Mouse (Mus musculus) MN1 (cell line): ENCODE data around the gene Med24.
A peak's percentile ranks its signal among the peaks of the same experiment; 100 is the strongest.
"Not testable (repeated sequence)": the region's sequence is repeated elsewhere in the genome, so short reads cannot be mapped to it uniquely, and the experiment has no call there.

Experiments used
- DNase-seq: peaks from one replicate; pipeline ENCODE4 v3.0.0-alpha.2; 2016; ENCODE audit warnings: low spot score

Gene Med24

GRCm38 (mm10) chr11:98693201-98693600 is 36.0 kb downstream of the Med24 start:
- no peak for DNase-seq

- no peak for DNase-seq
These were observed 41.2 kb downstream of the Med24 start for GRCm38 (mm10) chr11:98688009-98688408.

GRCm38 (mm10) chr11:98686976-98687375 is 42.3 kb downstream of the Med24 start:
- no peak for DNase-seq

GRCm38 (mm10) chr11:98685642-98686041 is 43.6 kb downstream of the Med24 start:
- no peak for DNase-seq

GRCm38 (mm10) chr11:98682811-98683210 is 46.4 kb downstream of the Med24 start:
- DNase-seq: peak; percentile 40

- peak; percentile 98 for DNase-seq
These were observed 47.2 kb downstream of the Med24 start, which contains the start of gene Psmd3 for GRCm38 (mm10) chr11:98681786-98682745. Gene Psmd3 (plus strand): TSS chr11:98682554.

GRCm38 (mm10) chr11:98681186-98681585 is 48.0 kb downstream of the Med24 start:
- no peak for DNase-seq

GRCm38 (mm10) chr11:98680595-98680994 is 48.6 kb downstream of the Med24 start:
- DNase-seq: not testable (repeated sequence)

GRCm38 (mm10) chr11:98680023-98680422 is 49.2 kb downstream of the Med24 start:
- DNase-seq: no peak

- no peak for DNase-seq
These were observed 53.3 kb downstream of the Med24 start for GRCm38 (mm10) chr11:98675829-98676363.

- DNase-seq: peak; percentile 60
These were observed 56.1 kb downstream of the Med24 start for GRCm38 (mm10) chr11:98673136-98673535.

GRCm38 (mm10) chr11:98672482-98672881 is 56.8 kb downstream of the Med24 start:
- no peak for DNase-seq

GRCm38 (mm10) chr11:98671857-98672256 is 57.4 kb downstream of the Med24 start:
- DNase-seq: peak; percentile 49

GRCm38 (mm10) chr11:98671284-98671815 is 57.9 kb downstream of the Med24 start:
- DNase-seq: no peak

- no peak for DNase-seq
These were observed 60.3 kb downstream of the Med24 start for GRCm38 (mm10) chr11:98668984-98669383.

GRCm38 (mm10) chr11:98664091-98664490 is 65.1 kb downstream of the Med24 start, which contains the start of gene Gsdma:
Gene Gsdma (plus strand): TSS chr11:98664351.
- DNase-seq: no peak

GRCm38 (mm10) chr11:98660517-98660916 is 68.7 kb downstream of the Med24 start:
- DNase-seq: peak; percentile 67

GRCm38 (mm10) chr11:98655076-98655475 is 74.2 kb downstream of the Med24 start:
- peak; percentile 26 for DNase-seq
